8 mouse cellular contexts compared by ENCODE assay signal in the genomic region with DNA sequence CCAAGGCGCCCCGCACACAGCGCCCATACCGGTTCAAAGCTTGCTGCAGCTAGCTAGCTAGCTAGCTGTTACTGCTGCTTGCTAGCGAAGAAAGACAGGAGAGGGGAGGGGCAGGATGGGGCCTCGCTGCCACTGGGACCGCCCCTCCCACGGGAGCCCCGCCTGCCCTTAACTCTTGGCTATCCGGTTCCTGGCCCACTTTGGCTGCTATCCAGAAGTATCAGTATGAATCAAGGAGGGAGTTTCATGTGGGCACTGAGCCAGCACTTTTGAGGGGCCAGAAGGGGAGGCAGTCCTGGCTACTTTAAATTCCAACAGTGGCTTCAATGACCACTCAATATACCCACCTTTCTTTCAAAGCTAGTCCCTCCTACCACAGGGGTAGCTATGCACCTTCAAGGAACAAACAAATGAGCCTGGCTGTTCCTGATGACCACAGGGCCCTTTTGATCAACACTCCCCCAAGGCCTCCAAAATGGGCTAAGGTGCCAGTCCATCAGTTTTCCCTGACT. TPM values are rescaled to one million over a fixed set of nuclear protein-coding genes. Genes with fewer than 3 reads are reported as not detected.
DNase-seq lines count a peak whose midpoint lies in the region; ATAC-seq lines count a peak whose summit lies in the region.

No protein-coding gene starts in this region.

- 1% methylated on average over 10 of the region's 10 CpGs for WGBS in kidney, embryonic 15.5 days
- WGBS in forebrain, embryonic 14.5 days: under 1% methylated on average over 10 of the region's 10 CpGs
- WGBS in midbrain, embryonic 15.5 days: 0% methylated on average over 10 of the region's 10 CpGs

- H3K4me1 ChIP-seq in kidney, embryonic 15.5 days: peaks cover 33% of the 10 kb centered on the region
- H3K4me1 ChIP-seq in forebrain, embryonic 14.5 days (ENCODE audit: control insufficient read depth, insufficient read depth, low read length): peaks cover 28% of the 10 kb centered on the region
- H3K4me1 ChIP-seq in midbrain, embryonic 15.5 days: peaks cover 49% of the 10 kb centered on the region

- 0 out of 2 replicates have a peak overlapping the region, but pooled peaks have one; percentile 3 for H3K4me3 ChIP-seq in kidney, embryonic 15.5 days (replicated peaks)
- peak overlapping the region; percentile 20 for H3K4me3 ChIP-seq in forebrain, embryonic 14.5 days (ENCODE audit: low read depth, low read length)
- H3K4me3 ChIP-seq in midbrain, embryonic 15.5 days: peak overlapping the region; percentile 7; the same call in 1 of the 2 replicates

- ATAC-seq in kidney, embryonic 15.5 days (replicated peaks; ENCODE audit: low FRiP score): peak; percentile 47; the same call in 1 of the 2 replicates
- ATAC-seq in forebrain, embryonic 14.5 days: peak; percentile 59
- peak; percentile 6; the same call in 1 of the 2 replicates for ATAC-seq in midbrain, embryonic 15.5 days (replicated peaks)
- ATAC-seq in megakaryocyte, adult 5-6 weeks (ENCODE audit: poor library complexity, severe bottlenecking): no peak

- H3K27ac ChIP-seq in kidney, embryonic 15.5 days: no peak overlapping the region
- H3K27ac ChIP-seq in forebrain, embryonic 14.5 days (ENCODE audit: low read depth, low read length): no peak overlapping the region; the same call in 1 of the 2 replicates
- no peak overlapping the region for H3K27ac ChIP-seq in midbrain, embryonic 15.5 days

- peaks cover 16% of the 10 kb centered on the region for H3K27me3 ChIP-seq in kidney, embryonic 15.5 days
- H3K27me3 ChIP-seq in forebrain, embryonic 14.5 days (replicated peaks; ENCODE audit: control insufficient read depth, insufficient read depth, low read length): no peaks in the 10 kb centered on the region
- H3K27me3 ChIP-seq in midbrain, embryonic 15.5 days (replicated peaks): no peaks in the 10 kb centered on the region

- H3K4me2 ChIP-seq in kidney, embryonic 15.5 days: peak overlapping the region; percentile 32
- H3K4me2 ChIP-seq in forebrain, embryonic 14.5 days (ENCODE audit: low read length): peak overlapping the region; percentile 40
- peak overlapping the region; percentile 32 for H3K4me2 ChIP-seq in midbrain, embryonic 15.5 days

- no peaks in the 10 kb centered on the region for H3K36me3 ChIP-seq in kidney, embryonic 15.5 days
- no peaks in the 10 kb centered on the region for H3K36me3 ChIP-seq in forebrain, embryonic 14.5 days (ENCODE audit: control insufficient read depth, insufficient read depth, low read length)
- H3K36me3 ChIP-seq in midbrain, embryonic 15.5 days (replicated peaks): no peaks in the 10 kb centered on the region

- no peak overlapping the region for H3K9ac ChIP-seq in kidney, embryonic 15.5 days
- H3K9ac ChIP-seq in forebrain, embryonic 14.5 days (ENCODE audit: low read length): peak overlapping the region; percentile 38; the same call in 1 of the 2 replicates
- H3K9ac ChIP-seq in midbrain, embryonic 15.5 days: peak overlapping the region; percentile 15; the same call in 1 of the 2 replicates

- H3K9me3 ChIP-seq in kidney, embryonic 15.5 days (replicated peaks): no peaks in the 10 kb centered on the region
- no peaks in the 10 kb centered on the region for H3K9me3 ChIP-seq in forebrain, embryonic 14.5 days (replicated peaks; ENCODE audit: control insufficient read depth, low read length)
- no peaks in the 10 kb centered on the region for H3K9me3 ChIP-seq in midbrain, embryonic 15.5 days

- intact Hi-C loops in left cerebral cortex, postnatal 4 days (cut with DNase I): no loop called here

- DNase-seq in kidney, adult 18-20 months: no peak
- DNase-seq in cerebellum, adult 11-12 months: peak; percentile 94
- DNase-seq in forebrain, embryonic 14.5 days (ENCODE audit: low spot score): peak; percentile 87
- peak; percentile 76 for DNase-seq in left cerebral cortex, postnatal 4 days
- DNase-seq in frontal cortex, postnatal 25 days (ENCODE audit: low spot score in 2 of 2): no peak

RNA-seq across cellular contexts. Expression of a gene that starts 37.2 kb away (rescaled TPM):
- polyA plus RNA-seq in kidney, embryonic 15.5 days (2015; fragmentation: Nextera tagmentation; extraction: Ambion mirVana): 2.6 TPM in 2 replicates
- 6.2 and 7.4 TPM in 2 replicates for polyA plus RNA-seq in forebrain, embryonic 14.5 days (2014; fragmentation: Nextera tagmentation; extraction: Ambion mirVana)
- total RNA-seq in left cerebral cortex, postnatal 4 days (2021): 10 to 100 TPM; 50.9 to 56.1 TPM
- polyA plus RNA-seq in midbrain, embryonic 15.5 days (2015; fragmentation: Nextera tagmentation; extraction: Ambion mirVana): 20.1 and 23.0 TPM in 2 replicates
- total RNA-seq in megakaryocyte, adult 5-6 weeks (2015): not detected in 2 replicates
- total RNA-seq in megakaryocyte, adult 5-6 weeks (2017): not detected in 2 replicates

RNA-seq across cellular contexts. Expression of a gene that starts 47.4 kb away (rescaled TPM):
- polyA plus RNA-seq in kidney, embryonic 15.5 days (2015; fragmentation: Nextera tagmentation; extraction: Ambion mirVana): 23.2 and 24.0 TPM in 2 replicates
- 4.2 and 4.9 TPM in 2 replicates for polyA plus RNA-seq in forebrain, embryonic 14.5 days (2014; fragmentation: Nextera tagmentation; extraction: Ambion mirVana)
- total RNA-seq in left cerebral cortex, postnatal 4 days (2021): 10 to 100 TPM; 12.0 to 13.5 TPM
- 21.9 and 22.7 TPM in 2 replicates for polyA plus RNA-seq in midbrain, embryonic 15.5 days (2015; fragmentation: Nextera tagmentation; extraction: Ambion mirVana)
- total RNA-seq in megakaryocyte, adult 5-6 weeks (2015): 3.7 and 4.3 TPM in 2 replicates
- 3.3 and 5.7 TPM in 2 replicates for total RNA-seq in megakaryocyte, adult 5-6 weeks (2017)

RNA-seq across cellular contexts. Expression of a gene that starts 55.5 kb away (rescaled TPM):
- polyA plus RNA-seq in kidney, embryonic 15.5 days (2015; fragmentation: Nextera tagmentation; extraction: Ambion mirVana): 45.2 and 46.3 TPM in 2 replicates
- 34.6 and 38.9 TPM in 2 replicates for polyA plus RNA-seq in forebrain, embryonic 14.5 days (2014; fragmentation: Nextera tagmentation; extraction: Ambion mirVana)
- 10 to 100 TPM; 34.5 to 39.8 TPM for total RNA-seq in left cerebral cortex, postnatal 4 days (2021)
- 44.3 and 44.9 TPM in 2 replicates for polyA plus RNA-seq in midbrain, embryonic 15.5 days (2015; fragmentation: Nextera tagmentation; extraction: Ambion mirVana)
- total RNA-seq in megakaryocyte, adult 5-6 weeks (2015): 28.8 and 36.1 TPM in 2 replicates
- total RNA-seq in megakaryocyte, adult 5-6 weeks (2017): 19.1 and 27.0 TPM in 2 replicates

RNA-seq across cellular contexts. Expression of a gene that starts 58.7 kb away (rescaled TPM):
- polyA plus RNA-seq in kidney, embryonic 15.5 days (2015; fragmentation: Nextera tagmentation; extraction: Ambion mirVana): 19.6 and 20.7 TPM in 2 replicates
- 73.0 and 86.0 TPM in 2 replicates for polyA plus RNA-seq in forebrain, embryonic 14.5 days (2014; fragmentation: Nextera tagmentation; extraction: Ambion mirVana)
- 10 to 100 TPM; 56.8 to 74.5 TPM for total RNA-seq in left cerebral cortex, postnatal 4 days (2021)
- 116 and 149 TPM in 2 replicates for polyA plus RNA-seq in midbrain, embryonic 15.5 days (2015; fragmentation: Nextera tagmentation; extraction: Ambion mirVana)
- 0.25 and 0.27 TPM in 2 replicates for total RNA-seq in megakaryocyte, adult 5-6 weeks (2015)
- not detected in 2 replicates for total RNA-seq in megakaryocyte, adult 5-6 weeks (2017)

Comparison
In these comparisons a context has a peak if more than half of its experiments do, and no peak if none do; other contexts are left out.
1. DNase-seq: peak in cerebellum, adult 11-12 months (single experiment), forebrain, embryonic 14.5 days (single experiment) and left cerebral cortex, postnatal 4 days (single experiment); none in kidney, adult 18-20 months (single experiment) and frontal cortex, postnatal 25 days (0 of 2).
2. Peak in every context shown above with its lines, with median percentiles within 50 percentile points of each other: H3K4me2 ChIP-seq and H3K4me3 ChIP-seq.